Mouse (Mus musculus): Measurements from ENCODE around the gene Cd82.

Gene Cd82

DNA sequence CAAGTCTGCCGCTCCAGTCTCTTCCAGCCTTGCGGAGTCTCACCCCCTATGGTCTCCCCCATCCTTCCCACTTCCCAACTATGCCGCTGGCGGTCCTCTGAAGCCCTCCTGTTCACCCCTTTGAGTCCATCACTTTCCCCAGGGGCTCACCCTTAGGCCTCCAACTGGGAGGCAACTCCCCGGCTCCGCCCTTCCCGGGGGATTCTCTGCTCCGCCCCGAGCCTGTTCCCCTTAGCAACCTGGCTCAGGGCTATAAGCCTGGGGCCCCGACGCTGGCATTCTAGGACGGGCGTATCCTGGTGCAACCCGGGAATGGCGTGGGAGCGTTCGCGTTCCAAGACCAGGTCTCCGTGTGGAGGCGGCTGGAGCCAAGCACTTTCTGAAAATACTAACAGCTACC lies at the start of gene Cd82:
Gene Cd82 (minus strand): TSS at position 381 of the 400 bp plus-strand sequence.
- DNase-seq (ENCODE audit: low spot score), result no peak

GRCm38 (mm10) chr2:93512130-93512529 lies 49.2 kb upstream of the Cd82 start:
- DNase-seq (ENCODE audit: low spot score), result no peak

- no peak for DNase-seq (ENCODE audit: low spot score)
Observed at GRCm38 (mm10) chr2:93510839-93511238, 47.9 kb upstream of the Cd82 start.

- no peak for DNase-seq (ENCODE audit: low spot score)
Observed at GRCm38 (mm10) chr2:93509777-93510750, 47.1 kb upstream of the Cd82 start.

DNA sequence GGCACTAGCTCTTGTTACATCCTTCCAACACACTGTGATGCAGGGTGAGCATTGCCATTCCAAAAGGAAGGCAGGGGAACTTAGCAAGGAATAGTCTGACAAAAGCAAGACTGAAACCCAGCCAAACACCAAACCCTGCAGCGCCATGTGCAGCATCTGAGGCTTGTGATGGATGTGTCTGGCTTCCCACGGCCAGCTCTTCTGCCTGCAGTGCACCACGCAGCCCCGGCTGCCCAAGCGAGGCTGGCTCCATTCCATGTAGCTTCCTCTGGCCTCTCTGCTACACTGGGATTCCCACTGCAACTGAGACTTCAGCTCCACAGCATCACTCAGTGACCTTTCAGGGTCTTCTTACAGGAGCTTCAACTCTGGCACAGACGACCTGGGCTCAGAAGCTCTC lies 42.2 kb upstream of the Cd82 start:
- no peak for DNase-seq (ENCODE audit: low spot score)

DNA sequence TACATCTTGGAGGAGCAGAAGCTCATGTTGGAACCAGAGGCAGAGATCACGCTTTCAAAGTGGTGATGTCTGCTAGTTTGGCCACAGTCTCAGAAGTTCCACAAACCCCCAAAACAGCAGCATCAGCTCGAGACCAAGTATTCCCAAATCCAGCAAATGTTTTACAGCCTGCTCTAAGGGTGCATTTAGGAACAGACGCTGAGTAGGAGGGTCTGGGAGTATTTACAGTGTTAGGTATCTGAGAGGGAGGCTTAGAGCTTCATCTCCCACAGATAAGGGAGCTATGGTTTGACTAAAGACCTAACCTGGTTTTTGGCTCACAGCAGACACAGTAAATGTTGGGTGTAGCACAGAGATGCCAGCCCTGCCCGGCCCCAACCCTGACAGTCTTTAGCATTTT lies 40.4 kb upstream of the Cd82 start:
- no peak for DNase-seq (ENCODE audit: low spot score)

DNA sequence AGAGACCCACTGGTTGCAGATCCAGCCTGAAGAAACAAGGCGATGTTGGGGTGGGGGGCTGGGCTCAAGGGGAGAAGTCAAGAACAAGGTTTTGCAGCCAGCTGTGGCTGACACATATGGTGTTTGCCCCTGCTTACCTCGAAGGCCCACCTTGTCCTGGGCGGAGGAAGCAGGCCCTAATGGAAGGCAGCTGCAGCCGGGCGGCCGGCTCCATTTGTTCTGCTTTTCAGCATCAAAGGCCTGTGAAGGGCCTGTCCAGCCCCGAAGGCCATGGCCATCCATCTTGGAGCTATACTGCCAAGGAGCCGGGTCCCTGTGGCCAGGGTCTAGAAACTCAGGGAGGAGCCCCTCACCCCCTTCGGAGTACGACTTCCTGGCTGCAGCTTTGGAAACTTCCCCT lies 38.4 kb upstream of the Cd82 start:
- no peak for DNase-seq (ENCODE audit: low spot score)

DNA sequence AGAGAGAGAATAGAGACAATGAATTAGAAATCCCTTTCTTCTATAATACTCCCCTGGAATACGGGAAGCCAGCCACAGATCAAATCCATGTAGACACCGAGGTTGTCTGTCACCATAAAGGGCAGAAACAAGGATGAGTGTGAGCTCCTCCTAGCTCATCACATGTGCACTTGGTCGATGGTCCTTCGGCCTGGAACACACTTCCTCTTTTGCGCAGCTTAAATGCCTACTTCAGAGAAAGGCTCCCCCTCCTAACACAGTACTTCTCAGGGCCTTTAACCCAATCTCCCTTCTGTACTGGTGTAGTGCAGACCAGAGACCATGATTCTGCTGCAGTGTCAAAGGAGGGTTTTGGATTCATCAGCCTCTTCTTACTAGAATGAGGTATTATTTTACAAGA lies 34.3 kb upstream of the Cd82 start:
- no peak for DNase-seq (ENCODE audit: low spot score)

DNA sequence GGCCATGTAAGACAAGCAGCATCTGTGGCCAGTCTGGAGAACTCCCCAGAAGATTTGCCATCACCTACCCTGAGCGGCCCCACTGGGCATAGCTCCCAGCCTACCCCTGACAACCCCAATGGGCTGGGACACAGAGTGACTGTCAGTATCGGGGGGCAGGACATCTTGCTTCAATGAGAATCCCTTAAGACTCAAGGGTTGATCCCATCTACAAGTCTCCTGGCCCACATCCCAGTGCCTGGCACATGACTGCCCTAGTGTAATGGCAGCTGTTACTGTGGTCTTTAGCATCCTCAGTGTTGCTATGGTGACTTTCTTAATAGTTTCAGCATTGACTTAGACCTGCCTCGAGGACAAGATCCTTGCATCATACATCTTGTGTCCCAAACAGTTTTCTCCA lies 32.2 kb upstream of the Cd82 start:
- DNase-seq (ENCODE audit: low spot score), result no peak

DNA sequence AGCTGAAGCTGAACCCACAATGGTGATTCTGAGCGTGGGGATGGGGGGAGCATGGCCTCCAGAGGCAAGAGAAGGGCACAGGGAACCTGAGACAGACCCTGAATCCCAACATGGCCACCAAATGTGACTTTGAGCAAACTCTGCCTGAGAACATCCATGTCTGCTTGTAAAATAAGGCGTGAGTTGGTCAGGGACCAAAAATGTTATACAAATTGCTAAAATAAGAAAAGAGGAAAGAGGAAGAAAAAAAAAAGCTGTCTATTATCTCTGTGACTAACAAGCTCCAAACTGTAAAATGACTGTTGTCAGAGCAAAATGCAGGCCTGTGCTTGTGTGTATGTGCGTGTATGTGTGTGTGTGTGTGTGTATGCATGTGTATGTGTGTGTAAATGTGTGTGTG lies 30.6 kb upstream of the Cd82 start:
- DNase-seq (ENCODE audit: low spot score), result no peak

- DNase-seq (ENCODE audit: low spot score), result no peak
Observed at GRCm38 (mm10) chr2:93490516-93490915, 27.6 kb upstream of the Cd82 start.

GRCm38 (mm10) chr2:93488911-93489587 lies 26.1 kb upstream of the Cd82 start:
- no peak for DNase-seq (ENCODE audit: low spot score)

DNA sequence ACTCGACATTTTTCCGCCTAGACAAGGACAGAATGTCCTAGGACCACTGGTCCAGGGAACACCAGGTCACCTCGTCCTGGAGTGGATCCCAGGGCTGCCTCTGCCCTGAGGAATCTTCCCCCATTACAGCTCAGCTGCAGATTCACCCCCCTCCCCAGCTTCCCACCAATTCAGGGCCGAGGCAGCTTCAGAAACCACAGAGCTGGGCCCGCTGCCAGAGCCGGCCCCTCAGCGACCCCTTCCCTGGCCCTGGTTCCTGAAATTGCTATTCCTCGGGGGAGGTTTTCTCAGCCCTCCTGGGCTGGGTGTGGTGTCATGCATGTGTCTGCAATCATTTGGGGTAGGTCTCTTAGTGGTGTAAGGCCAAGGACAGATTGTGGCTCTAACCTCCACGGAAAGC lies 22.5 kb upstream of the Cd82 start:
- no peak for DNase-seq (ENCODE audit: low spot score)

GRCm38 (mm10) chr2:93482036-93482644 lies 19.2 kb upstream of the Cd82 start:
- DNase-seq (ENCODE audit: low spot score), result no peak

GRCm38 (mm10) chr2:93478744-93479143 lies 15.8 kb upstream of the Cd82 start:
- no peak for DNase-seq (ENCODE audit: low spot score)

- peak; percentile 37 for DNase-seq (ENCODE audit: low spot score)
Observed at GRCm38 (mm10) chr2:93477519-93477918, 14.6 kb upstream of the Cd82 start.

DNA sequence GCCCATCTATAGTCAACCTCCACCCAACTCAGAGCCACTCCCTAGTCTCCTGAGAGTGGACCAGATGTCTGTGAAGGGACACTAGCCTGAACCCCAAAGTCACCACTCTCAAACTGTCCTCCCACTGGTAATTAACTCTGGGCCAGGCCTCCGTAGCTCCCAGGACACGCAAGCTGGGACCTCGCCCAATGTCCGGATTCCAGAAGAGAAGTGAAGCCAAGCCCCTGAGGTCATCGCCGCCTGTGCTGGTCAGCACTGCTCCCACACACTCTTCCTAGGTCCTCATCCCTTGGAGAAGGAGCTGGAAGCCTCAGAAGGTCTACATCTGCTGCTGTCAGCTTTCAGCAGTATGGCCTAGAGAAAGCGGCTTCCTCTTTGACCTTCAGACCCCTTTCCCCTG lies 13.5 kb upstream of the Cd82 start:
- DNase-seq (ENCODE audit: low spot score), result no peak

- peak; percentile 75 for DNase-seq (ENCODE audit: low spot score)
Observed at GRCm38 (mm10) chr2:93475040-93475439, 12.1 kb upstream of the Cd82 start.

DNA sequence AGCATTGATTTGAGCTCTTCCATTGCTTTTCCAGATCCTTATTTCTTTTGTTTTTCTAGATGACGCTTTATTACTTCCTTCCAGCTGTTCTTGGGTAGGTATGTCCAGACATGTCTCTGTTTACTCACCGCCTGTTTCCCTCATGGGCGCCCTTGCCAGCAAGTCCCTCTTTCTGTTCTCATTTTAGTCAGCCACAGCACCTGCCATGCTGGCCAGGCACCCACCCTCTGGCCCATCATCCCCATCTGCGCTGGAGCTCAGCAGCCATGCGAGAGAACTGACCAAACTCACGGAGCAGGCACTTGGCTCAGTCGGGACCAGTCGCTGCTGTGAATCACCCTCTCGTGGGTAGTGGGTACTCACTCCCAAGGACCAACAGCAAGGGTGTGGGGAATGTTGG lies 11.0 kb upstream of the Cd82 start:
- DNase-seq (ENCODE audit: low spot score), result no peak

DNA sequence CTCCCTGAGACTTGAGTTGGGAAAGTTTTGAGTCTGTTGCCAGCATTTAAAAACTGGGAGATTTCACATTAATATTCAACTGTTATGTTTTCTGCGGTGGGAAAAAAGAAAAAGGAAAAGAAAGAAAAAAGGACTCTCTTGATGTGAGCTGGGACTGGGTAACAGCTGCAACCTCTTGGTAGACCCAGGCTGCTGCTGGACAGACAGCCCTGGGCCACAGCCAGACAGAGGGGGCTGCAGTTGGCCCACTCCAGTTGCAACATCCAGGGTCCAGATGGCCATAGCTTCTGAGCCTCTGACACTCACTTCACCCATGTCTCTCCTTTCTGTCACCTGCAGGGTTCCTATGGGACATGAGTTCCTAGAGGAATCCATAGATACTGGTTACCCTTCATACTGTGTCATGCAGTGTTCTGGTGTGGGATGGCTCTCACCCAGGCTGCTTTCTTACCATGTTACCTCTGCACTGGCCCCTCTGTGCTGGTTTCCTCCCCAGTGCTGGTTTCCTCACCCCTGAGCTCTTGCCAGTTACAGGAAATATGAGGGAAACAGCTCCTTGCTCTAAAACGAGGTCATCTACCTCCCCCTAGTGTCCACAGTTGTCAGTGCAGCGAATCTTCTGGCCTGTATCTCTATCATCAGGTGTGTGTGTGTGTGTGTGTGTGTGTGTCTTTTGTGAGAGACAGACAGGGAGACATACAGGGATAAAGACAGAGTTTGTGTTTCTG lies 8.1 kb upstream of the Cd82 start:
- DNase-seq (ENCODE audit: low spot score), result peak; percentile 85

DNA sequence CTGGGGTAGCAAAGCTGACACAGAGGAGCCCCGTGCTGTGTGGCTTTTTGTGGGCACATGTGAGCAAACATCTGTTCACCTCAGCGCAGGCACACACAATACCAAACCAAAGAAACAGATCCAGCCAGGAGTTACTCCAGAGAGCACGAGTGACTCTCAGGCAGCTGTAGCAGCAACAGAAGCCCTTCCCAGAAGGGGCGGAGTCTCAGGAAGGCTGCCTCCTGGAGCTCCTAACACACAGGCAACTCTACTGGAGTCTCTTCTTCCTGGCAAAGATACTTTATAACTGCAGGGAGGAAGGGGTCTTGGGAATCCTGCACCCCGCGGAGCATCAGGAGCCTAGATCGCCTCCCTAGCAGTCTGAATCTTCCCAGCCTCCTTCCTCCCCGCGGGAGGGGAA lies 7.2 kb upstream of the Cd82 start:
- DNase-seq (ENCODE audit: low spot score), result no peak

DNA sequence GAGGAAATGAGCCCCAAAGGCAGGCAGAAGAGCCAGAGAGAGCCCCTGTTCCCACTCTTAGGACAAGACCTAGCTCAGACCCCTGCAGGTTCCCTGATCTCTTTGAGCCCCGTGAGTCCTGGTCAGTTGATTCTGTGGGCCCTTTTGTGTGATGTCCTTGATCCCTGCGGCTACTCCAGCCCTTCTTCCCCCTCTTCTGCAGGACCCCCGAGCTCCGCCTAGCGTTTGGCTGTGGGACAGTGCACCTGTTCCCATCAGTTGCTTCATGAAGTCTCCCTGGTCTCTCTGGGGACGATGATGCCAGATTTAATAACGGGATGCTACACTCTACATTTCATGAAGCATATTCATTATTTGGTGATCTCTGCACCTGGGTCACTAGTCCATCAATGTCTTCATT lies 6.2 kb upstream of the Cd82 start:
- DNase-seq (ENCODE audit: low spot score), result no peak
